Mouse (Mus musculus) limb, embryonic 13.5 days (tissue): Measurements from ENCODE around the gene Ascl5. TPM values are rescaled to one million over a fixed set of nuclear protein-coding genes. Genes with fewer than 3 reads are reported as not detected.

Experiments used
- ATAC-seq: fragments of 200-750 bp; cut with Nextera tagmentation; 2 replicates; pipeline ENCODE4 v1.8.0; 2017; ENCODE audit warnings: low read depth, moderate number of reproducible peaks, moderate TSS enrichment; ENCODE audit not compliant: low FRiP score
- H3K27ac ChIP-seq: fragments of 300-500 bp; sonication (generic); 2 replicates; pipeline ENCODE4 v1.5.1; 2015; ENCODE audit warnings: inconsistent platforms, mild to moderate bottlenecking, moderate library complexity
- H3K27me3 ChIP-seq: fragments of 300-500 bp; sonication (generic); 2 replicates; pipeline ENCODE4 v1.6.1; 2015; ENCODE audit warnings: mild to moderate bottlenecking, inconsistent platforms
- H3K36me3 ChIP-seq: fragments of 300-500 bp; sonication (generic); 2 replicates; pipeline ENCODE4 v1.6.1; 2015; ENCODE audit warnings: inconsistent platforms, mild to moderate bottlenecking, moderate library complexity
- H3K4me1 ChIP-seq: fragments of 300-500 bp; sonication (generic); 2 replicates; pipeline ENCODE4 v1.6.1; 2015; ENCODE audit warnings: inconsistent platforms
- H3K4me2 ChIP-seq: fragments of 300-500 bp; sonication (generic); replicated peaks from 2 replicates; pipeline ENCODE4 v1.6.1; 2015; ENCODE audit warnings: inconsistent platforms, mild to moderate bottlenecking, moderate library complexity
- H3K4me3 ChIP-seq: fragments of 300-500 bp; sonication (generic); 2 replicates; pipeline ENCODE4 v1.5.1; 2015; ENCODE audit warnings: moderate library complexity, mild to moderate bottlenecking, inconsistent platforms
- H3K9ac ChIP-seq: fragments of 300-500 bp; sonication (generic); 2 replicates; pipeline ENCODE4 v1.6.1; 2015; ENCODE audit warnings: mild to moderate bottlenecking, inconsistent platforms
- H3K9me3 ChIP-seq: fragments of 300-500 bp; sonication (generic); 2 replicates; pipeline ENCODE4 v1.6.1; 2016; ENCODE audit warnings: inconsistent platforms
- WGBS: fragments of 180-500 bp; shearing (Covaris S2); methylation state at CpG from one replicate; pipeline ENCODE4 v1.1.7; 2015; 5-methylcytosine and 5-hydroxymethylcytosine counted together
- polyA plus RNA-seq: library from polyadenylated mRNA; unstranded; fragments of >200 nt; fragmentation: Nextera tagmentation; extraction: Ambion mirVana; gene quantifications from 2 replicates; pipeline ENCODE4 v1.2.1, GENCODE M21; 2015

Ascl5 gene
- polyA plus RNA-seq: not detected in 2 replicates

GRCm38 (mm10) chr1:136050312-136051012 lies at the start of gene Ascl5:
Gene Ascl5 (plus strand): TSS chr1:136050804.
- Histone ChIP-seq H3K9me3 (no peaks in the 10 kb centered on the region), H3K27me3 (peaks cover 64% of the 10 kb centered on the region), H3K9ac (peak within 1 kb of the TSS; percentile 53; the same call in 1 of the 2 replicates), H3K36me3 (no peaks in the 10 kb centered on the region), H3K4me2 (peak within 1 kb of the TSS; percentile 68), H3K4me3 (peak within 1 kb of the TSS; percentile 39), H3K27ac (no peak within 1 kb of the TSS), H3K4me1 (peaks cover 9% of the 10 kb centered on the region)
- 19% methylated on average over 29 of the region's 29 CpGs for whole genome bisulfite sequencing
- ATAC-seq: no peak

- no peak overlapping the region for H3K27ac ChIP-seq
- H3K27me3 ChIP-seq: peaks cover 6% of the 10 kb centered on the region
- WGBS: 81% methylated on average over 2 of the region's 2 CpGs
- H3K4me2 ChIP-seq: no peak overlapping the region
- no peaks in the 10 kb centered on the region for H3K36me3 ChIP-seq
- H3K4me1 ChIP-seq: no peaks in the 10 kb centered on the region
- no peak for ATAC-seq
- H3K4me3 ChIP-seq: no peak overlapping the region
- no peaks in the 10 kb centered on the region for H3K9me3 ChIP-seq
- H3K9ac ChIP-seq: no peak overlapping the region
Observed at GRCm38 (mm10) chr1:136001438-136001837, 49.2 kb upstream of the Ascl5 start.

GRCm38 (mm10) chr1:136006292-136006748 lies 44.3 kb upstream of the Ascl5 start, which contains the start of gene Igfn1:
Gene Igfn1 (minus strand): TSS chr1:136006342.
- Histone ChIP-seq H3K9ac (0 out of 2 replicates have a peak within 1 kb of the TSS, but pooled peaks have one; percentile 45), H3K9me3 (no peaks in the 10 kb centered on the region), H3K4me3 (no peak within 1 kb of the TSS), H3K36me3 (no peaks in the 10 kb centered on the region), H3K4me2 (peak within 1 kb of the TSS; percentile 67), H3K4me1 (peaks cover 12% of the 10 kb centered on the region), H3K27ac (no peak within 1 kb of the TSS), H3K27me3 (peaks cover 27% of the 10 kb centered on the region)
- no peak for ATAC-seq
- 70% methylated on average over 3 of the region's 3 CpGs for WGBS

GRCm38 (mm10) chr1:136007211-136008158 lies 43.1 kb upstream of the Ascl5 start, which contains the start of gene Tmem9:
Gene Tmem9 (plus strand): TSS chr1:136008150.
- Histone ChIP-seq H3K4me2 (peak within 1 kb of the TSS; percentile 67), H3K27me3 (peaks cover 27% of the 10 kb centered on the region), H3K9ac (peak within 1 kb of the TSS; percentile 45; the same call in 1 of the 2 replicates), H3K4me1 (peaks cover 15% of the 10 kb centered on the region), H3K36me3 (no peaks in the 10 kb centered on the region), H3K4me3 (peak within 1 kb of the TSS; percentile 40), H3K9me3 (no peaks in the 10 kb centered on the region), H3K27ac (no peak within 1 kb of the TSS)
- 4% methylated on average over 37 of the region's 37 CpGs for WGBS
- peak; percentile 91 for ATAC-seq

GRCm38 (mm10) chr1:136008159-136008533 lies 42.5 kb upstream of the Ascl5 start:
- ATAC-seq: no peak
- no peaks in the 10 kb centered on the region for H3K36me3 ChIP-seq
- 20% methylated on average over 8 of the region's 8 CpGs for WGBS
- no peaks in the 10 kb centered on the region for H3K9me3 ChIP-seq
- H3K27ac ChIP-seq: no peak overlapping the region
- peak overlapping the region; percentile 40 for H3K4me3 ChIP-seq
- no peak overlapping the region for H3K9ac ChIP-seq
- H3K4me2 ChIP-seq: peak overlapping the region; percentile 67
- H3K27me3 ChIP-seq: peaks cover 27% of the 10 kb centered on the region
- peaks cover 15% of the 10 kb centered on the region for H3K4me1 ChIP-seq

- no peak for ATAC-seq
- peaks cover 15% of the 10 kb centered on the region for H3K4me1 ChIP-seq
- no peaks in the 10 kb centered on the region for H3K36me3 ChIP-seq
- WGBS: 90% methylated on average over 4 of the region's 4 CpGs
- H3K27ac ChIP-seq: no peak overlapping the region
- no peak overlapping the region for H3K4me2 ChIP-seq
- H3K27me3 ChIP-seq: peaks cover 27% of the 10 kb centered on the region
- H3K4me3 ChIP-seq: no peak overlapping the region
- no peak overlapping the region for H3K9ac ChIP-seq
- H3K9me3 ChIP-seq: no peaks in the 10 kb centered on the region
Observed at GRCm38 (mm10) chr1:136010247-136010646, 40.4 kb upstream of the Ascl5 start.

GRCm38 (mm10) chr1:136013513-136013912 lies 37.1 kb upstream of the Ascl5 start:
- no peak for ATAC-seq
- H3K36me3 ChIP-seq: no peaks in the 10 kb centered on the region
- H3K9me3 ChIP-seq: no peaks in the 10 kb centered on the region
- H3K27me3 ChIP-seq: 0 out of 2 replicates have a peak, but pooled peaks cover 1% of the 10 kb centered on the region
- peaks cover 7% of the 10 kb centered on the region for H3K4me1 ChIP-seq
- H3K4me3 ChIP-seq: no peak overlapping the region
- no peak overlapping the region for H3K4me2 ChIP-seq
- H3K9ac ChIP-seq: no peak overlapping the region
- H3K27ac ChIP-seq: no peak overlapping the region
- 82% methylated on average over 4 of the region's 4 CpGs for WGBS

- Histone ChIP-seq H3K9me3 (no peaks in the 10 kb centered on the region), H3K27ac (no peak overlapping the region), H3K4me3 (no peak overlapping the region), H3K4me2 (no peak overlapping the region), H3K9ac (no peak overlapping the region), H3K4me1 (peaks cover 17% of the 10 kb centered on the region), H3K27me3 (no peaks in the 10 kb centered on the region), H3K36me3 (no peaks in the 10 kb centered on the region)
- 85% methylated on average over 2 of the region's 2 CpGs for WGBS
- no peak for ATAC-seq
Observed at GRCm38 (mm10) chr1:136014796-136015502, 35.7 kb upstream of the Ascl5 start.

- 0 out of 2 replicates have a peak overlapping the region, but pooled peaks have one; percentile 19 for H3K9ac ChIP-seq
- peaks cover 21% of the 10 kb centered on the region for H3K36me3 ChIP-seq
- 0 out of 2 replicates have a peak, but pooled peaks have one; percentile 15 for ATAC-seq
- peaks cover 13% of the 10 kb centered on the region for H3K4me1 ChIP-seq
- H3K4me3 ChIP-seq: peak overlapping the region; percentile 80; the same call in 1 of the 2 replicates
- no peaks in the 10 kb centered on the region for H3K27me3 ChIP-seq
- no peaks in the 10 kb centered on the region for H3K9me3 ChIP-seq
- 53% methylated on average over 2 of the region's 2 CpGs for WGBS
- H3K27ac ChIP-seq: 0 out of 2 replicates have a peak overlapping the region, but pooled peaks have one; percentile 52
- peak overlapping the region; percentile 48 for H3K4me2 ChIP-seq
Observed at GRCm38 (mm10) chr1:136017307-136017706, 33.3 kb upstream of the Ascl5 start.

- under 1% methylated on average over 22 of the region's 22 CpGs for WGBS
- Histone ChIP-seq H3K4me3 (peak overlapping the region; percentile 80), H3K9ac (peak overlapping the region; percentile 89), H3K27me3 (no peaks in the 10 kb centered on the region), H3K4me1 (peaks cover 13% of the 10 kb centered on the region), H3K36me3 (peaks cover 27% of the 10 kb centered on the region), H3K4me2 (peak overlapping the region; percentile 88), H3K27ac (peak overlapping the region; percentile 92), H3K9me3 (no peaks in the 10 kb centered on the region)
- ATAC-seq: peak; percentile 99
Observed at GRCm38 (mm10) chr1:136017907-136018313, 32.7 kb upstream of the Ascl5 start.
